Mouse (Mus musculus) forebrain, embryonic 16.5 days (tissue): ENCODE measurements around the gene Prex1. TPM values are rescaled to one million over a fixed set of nuclear protein-coding genes. Genes with fewer than 3 reads are reported as not detected.

Source experiments
- ATAC-seq: fragments of 200-750 bp; cut with Nextera tagmentation; 2 replicates; pipeline ENCODE4 v1.8.0; 2017; ENCODE audit warnings: mild to moderate bottlenecking, moderate library complexity
- H3K27ac ChIP-seq: fragments of 300-500 bp; sonication (generic); 2 replicates; pipeline ENCODE4 v1.5.1; 2014; ENCODE audit warnings: low read length, control low read depth
- H3K27me3 ChIP-seq: fragments of 300-500 bp; sonication (generic); replicated peaks from 2 replicates; pipeline ENCODE4 v1.6.1; 2014; ENCODE audit warnings: low read length; ENCODE audit not compliant: control insufficient read depth, insufficient read depth
- H3K36me3 ChIP-seq: fragments of 300-500 bp; sonication (generic); 2 replicates; pipeline ENCODE4 v1.6.1; 2014; ENCODE audit not compliant: control insufficient read depth, insufficient read depth
- H3K4me1 ChIP-seq: fragments of 300-500 bp; sonication (generic); replicated peaks from 2 replicates; pipeline ENCODE4 v1.6.1; 2014; ENCODE audit warnings: low read length; ENCODE audit not compliant: control insufficient read depth, insufficient read depth
- H3K4me2 ChIP-seq: fragments of 300-500 bp; sonication (generic); 2 replicates; pipeline ENCODE4 v1.6.1; 2014; ENCODE audit warnings: mild to moderate bottlenecking, low read length, control low read depth
- H3K4me3 ChIP-seq: fragments of 300-500 bp; sonication (generic); replicated peaks from 2 replicates; pipeline ENCODE4 v1.5.1; 2014; ENCODE audit warnings: mild to moderate bottlenecking, low read length, control low read depth
- H3K9ac ChIP-seq: fragments of 300-500 bp; sonication (generic); replicated peaks from 2 replicates; pipeline ENCODE4 v1.6.1; 2014; ENCODE audit warnings: low read depth, low read length, control low read depth
- H3K9me3 ChIP-seq: fragments of 300-500 bp; sonication (generic); 2 replicates; pipeline ENCODE4 v1.6.1; 2016; ENCODE audit warnings: low read length; ENCODE audit not compliant: control insufficient read depth
- WGBS: fragments of 180-500 bp; shearing (Covaris S2); extraction: QIAGEN DNeasy Blood & Tissue Kit; methylation state at CpG from one replicate; pipeline ENCODE4 v1.1.7; 2014; 5-methylcytosine and 5-hydroxymethylcytosine counted together
- polyA plus RNA-seq: library from polyadenylated mRNA; unstranded; fragments of >200 nt; fragmentation: Nextera tagmentation; extraction: Ambion mirVana; gene quantifications from 2 replicates; pipeline ENCODE4 v1.2.1, GENCODE M21; 2015

Gene Prex1
- polyA plus RNA-seq, 1 experiment from 2014 or later: 38.5 TPM

- Histone ChIP-seq H3K36me3 (no peaks in the 10 kb centered on the region), H3K27me3 (no peaks in the 10 kb centered on the region), H3K9me3 (no peaks in the 10 kb centered on the region; the same call in 1 of the 2 replicates), H3K27ac (peak overlapping the region; percentile 39), H3K4me1 (peaks cover 62% of the 10 kb centered on the region), H3K4me3 (no peak overlapping the region), H3K4me2 (no peak overlapping the region), H3K9ac (no peak overlapping the region)
- 13% methylated on average over 4 of the region's 4 CpGs for WGBS
- ATAC-seq: peak; percentile 54
Observed at GRCm38 (mm10) chr2:166682866-166683265, 30.8 kb downstream of the Prex1 start.

- peak overlapping the region; percentile 84 for H3K27ac ChIP-seq
- H3K9ac ChIP-seq: peak overlapping the region; percentile 47
- H3K27me3 ChIP-seq: no peaks in the 10 kb centered on the region
- no peak overlapping the region for H3K4me3 ChIP-seq
- no peaks in the 10 kb centered on the region; the same call in 1 of the 2 replicates for H3K9me3 ChIP-seq
- ATAC-seq: peak; percentile 81
- peaks cover 64% of the 10 kb centered on the region for H3K4me1 ChIP-seq
- no peaks in the 10 kb centered on the region for H3K36me3 ChIP-seq
- 8% methylated on average over 13 of the region's 13 CpGs for WGBS
- no peak overlapping the region for H3K4me2 ChIP-seq
Observed at GRCm38 (mm10) chr2:166678959-166679759, 34.5 kb downstream of the Prex1 start.

DNA sequence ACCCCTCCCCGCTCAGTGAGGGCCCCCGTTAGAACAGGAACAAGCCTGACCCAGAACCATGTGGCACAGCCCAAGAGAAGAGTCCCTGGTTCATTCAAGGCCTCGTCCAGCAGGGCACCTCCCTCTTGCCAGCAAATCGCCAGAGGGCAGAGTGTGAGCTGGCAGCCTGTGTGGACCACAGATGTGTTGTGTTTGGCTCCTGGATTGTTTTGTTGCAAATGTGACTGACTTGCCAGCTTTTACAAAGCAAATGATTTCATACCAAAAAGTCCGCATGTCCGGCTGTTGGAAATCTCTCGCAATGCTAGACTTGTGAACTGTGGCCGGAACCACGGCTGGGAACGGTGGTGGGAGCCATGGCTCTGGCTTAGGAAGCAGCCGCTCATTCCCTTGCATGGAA, 36.7 kb downstream of the Prex1 start:
- Histone ChIP-seq H3K4me2 (no peak overlapping the region), H3K36me3 (no peaks in the 10 kb centered on the region), H3K27ac (peak overlapping the region; percentile 17), H3K27me3 (no peaks in the 10 kb centered on the region), H3K9me3 (no peaks in the 10 kb centered on the region; the same call in 1 of the 2 replicates), H3K9ac (no peak overlapping the region), H3K4me3 (no peak overlapping the region), H3K4me1 (peaks cover 42% of the 10 kb centered on the region)
- WGBS: 54% methylated on average over 11 of the region's 11 CpGs
- no peak for ATAC-seq

- Histone ChIP-seq H3K27ac (peak overlapping the region; percentile 38), H3K9me3 (no peaks in the 10 kb centered on the region; the same call in 1 of the 2 replicates), H3K4me1 (peaks cover 44% of the 10 kb centered on the region), H3K4me3 (no peak overlapping the region), H3K36me3 (no peaks in the 10 kb centered on the region), H3K4me2 (no peak overlapping the region), H3K9ac (0 out of 2 replicates have a peak overlapping the region, but pooled peaks have one; percentile 11), H3K27me3 (no peaks in the 10 kb centered on the region)
- no peak for ATAC-seq
- 42% methylated on average over 14 of the region's 14 CpGs for whole genome bisulfite sequencing
Observed at GRCm38 (mm10) chr2:166676498-166676897, 37.1 kb downstream of the Prex1 start.

DNA sequence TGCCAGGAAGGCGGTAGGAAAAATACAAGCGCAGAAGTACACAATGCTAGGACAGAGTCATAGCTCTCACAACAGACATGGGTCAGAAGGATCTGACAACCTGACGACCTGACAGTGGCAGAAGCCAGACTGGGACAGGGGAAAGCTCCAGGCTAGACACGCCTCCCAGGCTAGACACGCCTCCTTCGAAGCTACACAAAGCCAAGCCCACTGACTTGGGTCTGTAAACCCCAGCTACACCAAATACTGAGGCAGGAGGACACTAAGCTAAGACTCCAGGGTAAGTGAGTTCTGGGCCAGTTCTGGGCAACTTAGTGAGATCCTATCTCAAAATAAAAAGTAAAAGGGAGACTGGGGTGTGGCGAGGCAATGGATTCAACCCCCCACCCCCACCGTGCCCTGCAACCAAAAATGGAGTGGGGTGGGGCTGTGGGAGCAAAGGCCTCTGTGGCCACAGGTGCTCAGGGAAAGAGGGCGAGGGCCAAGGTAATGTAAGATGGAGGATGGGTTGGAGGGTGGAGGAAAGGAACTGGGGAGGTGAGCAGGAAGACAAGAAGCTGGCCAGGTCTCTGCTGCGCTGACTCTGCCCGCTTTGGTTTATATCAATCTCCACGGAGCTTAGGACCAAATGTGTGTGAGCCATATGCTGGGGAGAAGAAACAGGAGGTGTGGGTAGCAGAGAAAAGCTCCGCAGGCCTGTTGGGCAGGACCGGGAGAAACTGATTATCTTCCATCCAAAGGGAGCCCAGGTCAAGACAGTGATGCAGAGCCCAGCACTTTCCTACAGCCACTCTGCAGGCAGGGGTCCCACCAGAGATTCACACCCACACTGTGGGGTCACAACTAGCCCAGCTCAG, 37.8 kb downstream of the Prex1 start:
- H3K4me3 ChIP-seq: no peak overlapping the region
- peak overlapping the region; percentile 11; the same call in 1 of the 2 replicates for H3K9ac ChIP-seq
- H3K4me1 ChIP-seq: peaks cover 49% of the 10 kb centered on the region
- no peaks in the 10 kb centered on the region; the same call in 1 of the 2 replicates for H3K9me3 ChIP-seq
- WGBS: 37% methylated on average over 14 of the region's 14 CpGs
- H3K36me3 ChIP-seq: no peaks in the 10 kb centered on the region
- no peaks in the 10 kb centered on the region for H3K27me3 ChIP-seq
- H3K4me2 ChIP-seq: 0 out of 2 replicates have a peak overlapping the region, but pooled peaks have one; percentile 14
- H3K27ac ChIP-seq: peak overlapping the region; percentile 38
- ATAC-seq: 0 out of 2 replicates have a peak, but pooled peaks have one; percentile 13

- Histone ChIP-seq H3K27me3 (no peaks in the 10 kb centered on the region), H3K4me1 (peaks cover 49% of the 10 kb centered on the region), H3K9me3 (no peaks in the 10 kb centered on the region; the same call in 1 of the 2 replicates), H3K4me2 (no peak overlapping the region), H3K4me3 (no peak overlapping the region), H3K36me3 (no peaks in the 10 kb centered on the region), H3K27ac (no peak overlapping the region), H3K9ac (no peak overlapping the region)
- whole genome bisulfite sequencing: 14% methylated on average over 12 of the region's 12 CpGs
- no peak for ATAC-seq
Observed at GRCm38 (mm10) chr2:166674693-166675092, 38.9 kb downstream of the Prex1 start.

DNA sequence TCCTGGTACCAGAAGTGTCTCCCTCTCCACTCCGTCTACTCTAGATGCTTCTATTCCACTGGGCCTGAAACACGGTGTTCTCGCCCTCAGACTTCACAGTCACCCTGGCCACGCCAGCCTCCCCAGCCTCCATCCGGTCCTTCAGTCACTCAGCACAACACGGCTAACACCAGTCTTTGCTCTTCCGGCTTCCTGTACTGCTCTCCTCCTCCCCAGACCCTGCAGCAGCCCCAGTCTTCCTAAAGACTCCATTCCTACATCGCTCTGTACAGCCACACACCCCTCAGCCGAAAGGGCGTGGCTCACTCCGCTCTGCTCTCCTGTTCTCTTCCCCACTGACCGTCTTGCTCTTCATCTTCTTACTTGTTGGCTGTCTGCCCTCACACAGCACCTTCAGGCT, 39.7 kb downstream of the Prex1 start:
- no peak overlapping the region for H3K27ac ChIP-seq
- WGBS: 86% methylated on average over 12 of the region's 12 CpGs
- H3K9me3 ChIP-seq: no peaks in the 10 kb centered on the region; the same call in 1 of the 2 replicates
- ATAC-seq: no peak
- peaks cover 49% of the 10 kb centered on the region for H3K4me1 ChIP-seq
- H3K36me3 ChIP-seq: no peaks in the 10 kb centered on the region
- no peak overlapping the region for H3K4me2 ChIP-seq
- no peak overlapping the region for H3K4me3 ChIP-seq
- H3K27me3 ChIP-seq: no peaks in the 10 kb centered on the region
- no peak overlapping the region for H3K9ac ChIP-seq

- no peaks in the 10 kb centered on the region for H3K27me3 ChIP-seq
- no peak for ATAC-seq
- H3K4me2 ChIP-seq: no peak overlapping the region
- peak overlapping the region; percentile 34; the same call in 1 of the 2 replicates for H3K27ac ChIP-seq
- no peak overlapping the region; the same call in 1 of the 2 replicates for H3K9ac ChIP-seq
- 84% methylated on average over 14 of the region's 14 CpGs for WGBS
- H3K36me3 ChIP-seq: no peaks in the 10 kb centered on the region
- H3K4me1 ChIP-seq: peaks cover 55% of the 10 kb centered on the region
- no peaks in the 10 kb centered on the region for H3K9me3 ChIP-seq
- no peak overlapping the region for H3K4me3 ChIP-seq
Observed at GRCm38 (mm10) chr2:166672171-166672965, 41.3 kb downstream of the Prex1 start.
